Mouse (Mus musculus) forebrain, embryonic 13.5 days (tissue): ENCODE measurements around the gene Tenm2. TPM values are rescaled to one million over a fixed set of nuclear protein-coding genes. Genes with fewer than 3 reads are reported as not detected.

Experiments
- ATAC-seq: fragments of 200-750 bp; cut with Nextera tagmentation; 2 replicates; pipeline ENCODE4 v1.8.0; 2017
- H3K27ac ChIP-seq: fragments of 300-500 bp; sonication (generic); 2 replicates; pipeline ENCODE4 v1.5.1; 2015; ENCODE audit warnings: inconsistent platforms, mild to moderate bottlenecking, moderate library complexity
- H3K27me3 ChIP-seq: fragments of 300-500 bp; sonication (generic); 2 replicates; pipeline ENCODE4 v1.6.1; 2015; ENCODE audit warnings: mild to moderate bottlenecking, inconsistent platforms
- H3K36me3 ChIP-seq: fragments of 300-500 bp; sonication (generic); 2 replicates; pipeline ENCODE4 v1.6.1; 2015; ENCODE audit warnings: mild to moderate bottlenecking, inconsistent platforms; ENCODE audit not compliant: poor library complexity, severe bottlenecking
- H3K4me1 ChIP-seq: fragments of 300-500 bp; sonication (generic); 2 replicates; pipeline ENCODE4 v1.6.1; 2015; ENCODE audit warnings: inconsistent platforms
- H3K4me2 ChIP-seq: fragments of 300-500 bp; sonication (generic); 2 replicates; pipeline ENCODE4 v1.6.1; 2015; ENCODE audit warnings: inconsistent platforms, mild to moderate bottlenecking, moderate library complexity
- H3K4me3 ChIP-seq: fragments of 300-500 bp; sonication (generic); 2 replicates; pipeline ENCODE4 v1.5.1; 2015; ENCODE audit warnings: mild to moderate bottlenecking, inconsistent platforms
- H3K9ac ChIP-seq: fragments of 300-500 bp; sonication (generic); 2 replicates; pipeline ENCODE4 v1.6.1; 2015; ENCODE audit warnings: mild to moderate bottlenecking, inconsistent platforms
- H3K9me3 ChIP-seq: fragments of 300-500 bp; sonication (generic); replicated peaks from 2 replicates; pipeline ENCODE4 v1.6.1; 2016; ENCODE audit warnings: inconsistent platforms
- WGBS: fragments of 180-500 bp; shearing (Covaris S2); methylation state at CpG from one replicate; pipeline ENCODE4 v1.1.7; 2015; 5-methylcytosine and 5-hydroxymethylcytosine counted together
- polyA plus RNA-seq: library from polyadenylated mRNA; unstranded; fragments of >200 nt; fragmentation: Nextera tagmentation; extraction: Ambion mirVana; gene quantifications from 2 replicates; pipeline ENCODE4 v1.2.1, GENCODE M21; 2015

Tenm2 gene
- polyA plus RNA-seq, 1 experiment from 2014 or later, result 18.2 TPM

DNA sequence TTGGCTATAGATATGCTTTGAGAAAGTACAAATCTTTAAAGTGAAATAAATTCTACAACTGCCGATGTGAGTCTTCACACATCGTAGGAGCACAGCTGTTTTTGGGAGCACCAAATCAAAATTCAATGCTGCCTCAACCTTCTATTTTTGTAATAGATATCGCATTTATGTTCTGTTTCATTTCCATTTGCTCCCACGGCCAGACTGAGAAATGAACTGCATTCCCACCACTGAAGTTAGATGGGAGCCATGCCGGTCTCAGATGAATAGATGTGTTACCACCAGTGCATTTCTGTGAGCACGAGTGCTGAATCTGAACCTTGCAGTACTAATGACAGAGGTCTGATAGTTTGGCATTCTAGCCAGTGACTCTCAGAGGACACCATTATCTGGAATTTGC is 58.3 kb downstream of the Tenm2 start:
- H3K9me3 ChIP-seq, result no peaks in the 10 kb centered on the region
- no peak overlapping the region for H3K9ac ChIP-seq
- H3K4me1 ChIP-seq, result no peaks in the 10 kb centered on the region
- ATAC-seq, result no peak
- H3K36me3 ChIP-seq, result no peaks in the 10 kb centered on the region
- no peak overlapping the region for H3K27ac ChIP-seq
- no peak overlapping the region for H3K4me3 ChIP-seq
- 93% methylated on average over 6 of the region's 6 CpGs for WGBS
- H3K4me2 ChIP-seq, result no peak overlapping the region
- no peaks in the 10 kb centered on the region for H3K27me3 ChIP-seq

DNA sequence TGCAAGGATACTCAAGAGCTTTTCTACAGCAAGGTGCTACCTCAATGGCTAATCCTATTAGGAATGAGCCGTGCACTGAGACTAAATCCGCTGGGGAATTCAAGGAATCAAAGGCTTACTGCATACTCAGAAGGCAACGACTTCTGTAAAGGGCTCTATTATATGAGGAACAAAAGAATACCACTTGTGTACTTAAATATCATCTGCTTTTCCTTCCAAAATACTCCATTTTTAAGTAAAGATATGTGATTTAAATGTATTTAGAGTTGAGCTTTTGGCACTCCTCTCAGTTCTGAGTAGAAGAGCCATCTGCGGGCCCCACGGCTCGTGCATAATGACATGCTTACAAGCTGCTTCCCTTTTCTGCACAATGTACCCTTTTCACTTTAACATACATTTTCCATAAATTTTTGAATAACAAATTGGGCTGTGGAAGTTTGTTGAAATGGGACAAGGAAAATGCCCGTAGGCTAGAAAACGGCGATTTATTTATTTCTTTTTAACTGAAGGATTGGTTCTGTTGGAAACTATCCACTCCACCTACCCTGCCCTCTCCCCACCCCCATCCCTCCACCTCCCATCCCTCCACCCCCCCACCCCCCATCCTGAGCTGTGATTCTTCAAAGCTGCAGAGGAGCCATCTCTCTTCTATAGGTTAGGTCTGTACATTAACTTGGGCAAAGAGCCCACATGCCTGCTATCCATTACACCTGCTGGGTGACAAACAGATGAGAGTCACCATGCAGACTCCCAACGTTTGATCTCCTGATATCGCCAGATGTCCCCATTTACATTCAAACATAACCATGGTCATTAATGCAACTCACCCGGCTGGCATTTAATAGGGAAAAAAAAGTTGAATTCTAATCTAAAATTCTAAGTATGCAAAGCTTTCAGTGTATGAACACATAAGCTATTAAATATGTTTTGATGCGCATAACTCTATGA is 81.6 kb downstream of the Tenm2 start:
- peak; percentile 92 for ATAC-seq
- no peak overlapping the region for H3K9ac ChIP-seq
- H3K4me2 ChIP-seq, result no peak overlapping the region
- H3K9me3 ChIP-seq, result no peaks in the 10 kb centered on the region
- peaks cover 26% of the 10 kb centered on the region; the same call in 1 of the 2 replicates for H3K27me3 ChIP-seq
- H3K4me3 ChIP-seq, result no peak overlapping the region
- no peaks in the 10 kb centered on the region for H3K36me3 ChIP-seq
- WGBS, result 13% methylated on average over 13 of the region's 13 CpGs
- peaks cover 8% of the 10 kb centered on the region; the same call in 1 of the 2 replicates for H3K4me1 ChIP-seq
- H3K27ac ChIP-seq, result peak overlapping the region; percentile 70

DNA sequence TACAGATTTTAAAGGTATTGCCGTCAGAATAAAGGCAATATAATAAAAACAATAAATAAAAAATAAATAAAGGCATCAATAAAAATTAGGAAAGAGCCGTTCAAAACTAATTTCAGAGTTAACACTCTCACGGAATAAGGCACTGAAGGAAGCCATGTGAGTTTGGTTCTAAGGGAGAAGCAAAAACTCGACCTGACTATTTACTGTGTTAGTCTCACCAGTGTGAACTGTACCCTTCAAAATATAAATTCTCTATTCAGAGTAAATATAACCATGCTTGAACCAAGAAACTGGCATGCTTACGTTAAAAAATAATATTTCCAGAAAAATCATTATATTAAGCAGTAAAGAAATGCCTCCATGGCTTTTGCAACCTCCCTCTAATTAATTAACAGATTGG is 82.4 kb downstream of the Tenm2 start:
- Histone ChIP-seq H3K4me3 (no peak overlapping the region), H3K27me3 (peaks cover 26% of the 10 kb centered on the region; the same call in 1 of the 2 replicates), H3K9ac (no peak overlapping the region), H3K27ac (no peak overlapping the region), H3K9me3 (no peaks in the 10 kb centered on the region), H3K4me1 (peaks cover 8% of the 10 kb centered on the region; the same call in 1 of the 2 replicates), H3K36me3 (no peaks in the 10 kb centered on the region), H3K4me2 (no peak overlapping the region)
- 21% methylated on average over 5 of the region's 5 CpGs for WGBS
- ATAC-seq, result peak; percentile 48

DNA sequence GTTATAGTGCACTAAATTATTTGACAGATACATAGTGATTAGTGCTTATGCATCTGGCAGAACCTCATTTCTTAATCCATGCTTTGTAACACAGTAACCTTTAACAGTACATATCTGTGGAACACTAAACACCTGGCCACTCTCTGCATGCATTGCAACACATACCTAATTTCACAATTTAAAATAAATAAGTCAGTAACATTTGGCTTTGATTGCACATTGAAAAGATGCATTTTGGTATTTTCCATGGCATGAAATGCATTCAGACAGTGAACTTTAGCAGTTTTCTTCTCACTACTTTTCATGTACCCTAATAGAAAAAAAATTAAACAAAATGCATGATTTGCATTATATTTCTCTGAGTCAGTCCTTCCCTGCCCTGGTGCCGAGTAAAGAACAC is 85.8 kb downstream of the Tenm2 start:
- peaks cover 7% of the 10 kb centered on the region; the same call in 1 of the 2 replicates for H3K27me3 ChIP-seq
- H3K4me3 ChIP-seq, result no peak overlapping the region
- no peak overlapping the region for H3K27ac ChIP-seq
- H3K9me3 ChIP-seq, result no peaks in the 10 kb centered on the region
- ATAC-seq, result no peak
- WGBS, result 61% methylated on average over 1 of the region's 1 CpGs
- no peaks in the 10 kb centered on the region for H3K36me3 ChIP-seq
- no peak overlapping the region for H3K4me2 ChIP-seq
- no peak overlapping the region for H3K9ac ChIP-seq
- 0 out of 2 replicates have a peak, but pooled peaks cover 4% of the 10 kb centered on the region for H3K4me1 ChIP-seq

DNA sequence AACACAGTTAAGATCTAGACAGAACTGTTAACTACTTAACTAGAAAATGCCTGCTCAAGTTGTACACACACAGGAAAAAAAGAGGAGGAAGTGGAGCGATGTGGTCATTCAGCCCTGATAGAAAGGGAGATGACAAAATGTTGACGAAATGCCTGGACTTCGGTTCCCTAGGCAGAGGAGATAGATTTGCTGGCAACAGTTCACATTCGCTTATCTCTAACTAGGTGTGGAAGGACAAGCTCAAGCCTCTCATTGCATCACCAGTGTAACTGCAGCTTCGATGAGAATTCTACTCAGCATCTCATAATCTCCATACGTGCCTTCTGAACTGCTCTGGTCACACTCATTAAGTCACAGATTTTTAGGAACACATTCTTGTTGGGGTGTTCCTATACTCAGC is 91.8 kb downstream of the Tenm2 start:
- no peak overlapping the region for H3K4me2 ChIP-seq
- peak; percentile 36; the same call in 1 of the 2 replicates for ATAC-seq
- 0 out of 2 replicates have a peak, but pooled peaks cover 6% of the 10 kb centered on the region for H3K27me3 ChIP-seq
- no peaks in the 10 kb centered on the region for H3K9me3 ChIP-seq
- H3K27ac ChIP-seq, result no peak overlapping the region
- no peaks in the 10 kb centered on the region for H3K36me3 ChIP-seq
- no peak overlapping the region for H3K4me3 ChIP-seq
- H3K9ac ChIP-seq, result no peak overlapping the region
- WGBS, result 75% methylated on average over 6 of the region's 6 CpGs
- peaks cover 12% of the 10 kb centered on the region; the same call in 1 of the 2 replicates for H3K4me1 ChIP-seq

- Histone ChIP-seq H3K4me2 (no peak overlapping the region), H3K4me3 (no peak overlapping the region), H3K27ac (no peak overlapping the region), H3K9me3 (no peaks in the 10 kb centered on the region), H3K4me1 (peaks cover 12% of the 10 kb centered on the region; the same call in 1 of the 2 replicates), H3K36me3 (no peaks in the 10 kb centered on the region), H3K27me3 (0 out of 2 replicates have a peak, but pooled peaks cover 6% of the 10 kb centered on the region), H3K9ac (no peak overlapping the region)
- peak; percentile 33; the same call in 1 of the 2 replicates for ATAC-seq
- 70% methylated on average over 2 of the region's 2 CpGs for WGBS
Observed at GRCm38 (mm10) chr11:37143478-37143877, 92.3 kb downstream of the Tenm2 start.

DNA sequence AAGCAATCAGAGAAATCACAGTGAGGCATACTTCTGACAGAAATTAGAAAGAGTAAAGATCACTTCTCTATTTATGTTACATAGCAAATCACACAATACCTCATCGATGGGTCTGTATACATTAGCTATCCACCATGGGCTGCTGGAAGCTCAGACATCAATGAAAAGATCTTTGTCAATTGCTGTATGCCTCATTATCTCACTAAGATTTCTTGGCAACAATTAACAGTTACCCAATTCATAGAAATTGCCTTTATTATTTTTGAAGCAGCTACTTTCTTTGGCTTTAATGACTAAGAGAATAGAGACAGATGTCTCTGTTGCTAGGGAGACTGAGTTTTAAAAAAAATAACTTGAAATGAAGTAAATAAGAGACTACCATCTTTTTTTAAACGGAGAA is 106.9 kb downstream of the Tenm2 start:
- H3K4me1 ChIP-seq, result peaks cover 10% of the 10 kb centered on the region
- no peaks in the 10 kb centered on the region for H3K36me3 ChIP-seq
- 25% methylated on average over 2 of the region's 2 CpGs for WGBS
- peak; percentile 59; the same call in 1 of the 2 replicates for ATAC-seq
- H3K9me3 ChIP-seq, result no peaks in the 10 kb centered on the region
- no peak overlapping the region for H3K9ac ChIP-seq
- no peaks in the 10 kb centered on the region for H3K27me3 ChIP-seq
- H3K4me2 ChIP-seq, result no peak overlapping the region
- H3K27ac ChIP-seq, result no peak overlapping the region
- no peak overlapping the region for H3K4me3 ChIP-seq

GRCm38 (mm10) chr11:37118058-37118457 is 117.7 kb downstream of the Tenm2 start:
- Histone ChIP-seq H3K9ac (no peak overlapping the region), H3K27me3 (0 out of 2 replicates have a peak, but pooled peaks cover 3% of the 10 kb centered on the region), H3K4me1 (0 out of 2 replicates have a peak, but pooled peaks cover 6% of the 10 kb centered on the region), H3K4me2 (no peak overlapping the region), H3K4me3 (no peak overlapping the region), H3K36me3 (no peaks in the 10 kb centered on the region), H3K9me3 (no peaks in the 10 kb centered on the region), H3K27ac (no peak overlapping the region)
- no peak for ATAC-seq

DNA sequence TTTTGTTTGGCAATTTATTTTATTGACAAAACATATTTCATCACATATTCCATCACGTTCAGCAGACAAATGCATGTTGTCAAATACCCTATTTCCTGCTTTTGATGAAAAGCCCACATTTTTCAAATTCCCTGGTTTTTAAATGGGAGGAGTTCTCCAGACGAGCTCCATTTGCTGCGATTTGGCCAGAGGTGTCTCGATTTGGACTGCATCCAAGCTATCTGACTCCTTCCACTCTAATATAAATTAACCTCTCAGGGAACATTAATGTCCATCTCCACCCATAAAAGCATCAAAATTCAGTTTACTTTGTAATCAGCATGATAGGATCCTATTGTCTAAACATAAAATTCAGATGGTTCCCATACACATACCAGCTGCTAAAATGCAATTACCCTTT is 120.6 kb downstream of the Tenm2 start:
- ATAC-seq, result no peak
- Histone ChIP-seq H3K36me3 (no peaks in the 10 kb centered on the region), H3K9ac (no peak overlapping the region), H3K9me3 (no peaks in the 10 kb centered on the region), H3K4me3 (no peak overlapping the region), H3K4me1 (0 out of 2 replicates have a peak, but pooled peaks cover 6% of the 10 kb centered on the region), H3K27ac (no peak overlapping the region), H3K27me3 (0 out of 2 replicates have a peak, but pooled peaks cover 3% of the 10 kb centered on the region), H3K4me2 (no peak overlapping the region)
- WGBS, result 67% methylated on average over 4 of the region's 4 CpGs

- H3K4me2 ChIP-seq, result no peak overlapping the region
- ATAC-seq, result peak; percentile 85
- H3K9ac ChIP-seq, result no peak overlapping the region
- peak overlapping the region; percentile 31; the same call in 1 of the 2 replicates for H3K27ac ChIP-seq
- 33% methylated on average over 2 of the region's 2 CpGs for WGBS
- no peaks in the 10 kb centered on the region for H3K36me3 ChIP-seq
- no peaks in the 10 kb centered on the region for H3K9me3 ChIP-seq
- H3K27me3 ChIP-seq, result no peaks in the 10 kb centered on the region
- no peaks in the 10 kb centered on the region for H3K4me1 ChIP-seq
- H3K4me3 ChIP-seq, result no peak overlapping the region
Observed at GRCm38 (mm10) chr11:37107069-37107468, 128.7 kb downstream of the Tenm2 start.

- Histone ChIP-seq H3K9me3 (no peaks in the 10 kb centered on the region), H3K27ac (no peak overlapping the region), H3K4me2 (no peak overlapping the region), H3K27me3 (no peaks in the 10 kb centered on the region), H3K36me3 (no peaks in the 10 kb centered on the region), H3K4me3 (no peak overlapping the region), H3K4me1 (peaks cover 5% of the 10 kb centered on the region; the same call in 1 of the 2 replicates), H3K9ac (no peak overlapping the region)
- WGBS, result 94% methylated on average over 5 of the region's 5 CpGs
- no peak for ATAC-seq
Observed at GRCm38 (mm10) chr11:37079403-37079802, 156.4 kb downstream of the Tenm2 start.

- 30% methylated on average over 5 of the region's 5 CpGs for WGBS
- H3K27me3 ChIP-seq, result no peaks in the 10 kb centered on the region
- H3K9me3 ChIP-seq, result no peaks in the 10 kb centered on the region
- peak; percentile 37; the same call in 1 of the 2 replicates for ATAC-seq
- no peak overlapping the region for H3K4me2 ChIP-seq
- H3K9ac ChIP-seq, result no peak overlapping the region
- H3K36me3 ChIP-seq, result no peaks in the 10 kb centered on the region
- H3K4me3 ChIP-seq, result no peak overlapping the region
- no peak overlapping the region for H3K27ac ChIP-seq
- peaks cover 5% of the 10 kb centered on the region; the same call in 1 of the 2 replicates for H3K4me1 ChIP-seq
Observed at GRCm38 (mm10) chr11:37076989-37077598, 158.7 kb downstream of the Tenm2 start.
